Mouse (Mus musculus): ENCODE measurements around the gene Hecw1.

GRCm38 (mm10) chr13:14424836-14425235 lies 98.2 kb downstream of the Hecw1 start:
- no peak for TF ChIP-seq CTCF (IDR thresholded peaks at IDR 0.05; ENCODE audit: low read depth)
- TF ChIP-seq EP300 (optimal IDR thresholded peaks at IDR 0.05): no peak
